Mouse (Mus musculus): ENCODE measurements at regions not wholly inside any gene's neighbourhood (a gene's known extent, or its start where the extent isn't known, plus 50 kb on each side); places are given as distances from the start of the nearest gene placed in this dataset.
A peak's percentile ranks its signal among the peaks of the same experiment; 100 is the strongest.

GRCm38 (mm10) chr4:125211459-125212175 lies 84.0 kb upstream of the Zc3h12a start:
- no peak for DNase-seq (ENCODE audit: extremely low spot score in 1 of 2, low spot score in 1 of 2)

- no peak for DNase-seq (ENCODE audit: extremely low spot score in 1 of 2, low spot score in 1 of 2)
These were observed 83.1 kb upstream of the Zc3h12a start for GRCm38 (mm10) chr4:125210719-125211118.

GRCm38 (mm10) chr4:125208136-125208915 lies 80.7 kb upstream of the Zc3h12a start:
- no peak for DNase-seq (ENCODE audit: extremely low spot score in 1 of 2, low spot score in 1 of 2)

- DNase-seq (ENCODE audit: extremely low spot score in 1 of 2, low spot score in 1 of 2), result no peak
These were observed 75.9 kb upstream of the Zc3h12a start for GRCm38 (mm10) chr4:125203521-125203920.

GRCm38 (mm10) chr4:125201638-125202325 lies 74.1 kb upstream of the Zc3h12a start:
- peak in 1 of 2 experiments; percentile 26 for DNase-seq (ENCODE audit: extremely low spot score in 1 of 2, low spot score in 1 of 2)

- peak in 1 of 2 experiments; percentile 58 for DNase-seq (ENCODE audit: extremely low spot score in 1 of 2, low spot score in 1 of 2)
These were observed 73.1 kb upstream of the Zc3h12a start for GRCm38 (mm10) chr4:125200762-125201161.

GRCm38 (mm10) chr4:125199281-125199680 lies 71.6 kb upstream of the Zc3h12a start:
- no peak for DNase-seq (ENCODE audit: extremely low spot score in 1 of 2, low spot score in 1 of 2)

- DNase-seq (ENCODE audit: extremely low spot score in 1 of 2, low spot score in 1 of 2), result no peak
These were observed 68.3 kb upstream of the Zc3h12a start for GRCm38 (mm10) chr4:125195901-125196435.

- DNase-seq (ENCODE audit: extremely low spot score in 1 of 2, low spot score in 1 of 2), result peak in 1 of 2 experiments; percentile 46
These were observed 67.2 kb upstream of the Zc3h12a start for GRCm38 (mm10) chr4:125194722-125195380.

GRCm38 (mm10) chr4:125194298-125194697 lies 66.7 kb upstream of the Zc3h12a start:
- no peak for DNase-seq (ENCODE audit: extremely low spot score in 1 of 2, low spot score in 1 of 2)

GRCm38 (mm10) chr4:125191680-125192079 lies 64.0 kb upstream of the Zc3h12a start:
- DNase-seq (ENCODE audit: extremely low spot score in 1 of 2, low spot score in 1 of 2), result peak; percentile 14 to 51

GRCm38 (mm10) chr4:125191010-125191409 lies 63.4 kb upstream of the Zc3h12a start:
- DNase-seq (ENCODE audit: extremely low spot score in 1 of 2, low spot score in 1 of 2), result peak; percentile 68 to 84

- no peak for DNase-seq (ENCODE audit: extremely low spot score in 1 of 2, low spot score in 1 of 2)
These were observed 62.3 kb upstream of the Zc3h12a start for GRCm38 (mm10) chr4:125189971-125190370.

- no peak for DNase-seq (ENCODE audit: extremely low spot score in 1 of 2, low spot score in 1 of 2)
These were observed 58.6 kb upstream of the Zc3h12a start for GRCm38 (mm10) chr4:125186246-125186645.

- no peak for DNase-seq (ENCODE audit: extremely low spot score in 1 of 2, low spot score in 1 of 2)
These were observed 57.4 kb upstream of the Zc3h12a start for GRCm38 (mm10) chr4:125185076-125185475.

GRCm38 (mm10) chr4:125180947-125181346 lies 53.3 kb upstream of the Zc3h12a start:
- no peak for DNase-seq (ENCODE audit: extremely low spot score in 1 of 2, low spot score in 1 of 2)

GRCm38 (mm10) chr4:125178552-125178951 lies 50.9 kb upstream of the Zc3h12a start:
- DNase-seq (ENCODE audit: extremely low spot score in 1 of 2, low spot score in 1 of 2), result no peak

- DNase-seq (ENCODE audit: extremely low spot score in 1 of 2, low spot score in 1 of 2), result no peak
These were observed 50.0 kb upstream of the Zc3h12a start for GRCm38 (mm10) chr4:125177666-125178065.

Data from frontal cortex, adult 2 months (tissue).